Mouse (Mus musculus) CH12.LX (cell line): ENCODE results near the gene Gse1. TPM values are rescaled to one million over a fixed set of nuclear protein-coding genes. Genes with fewer than 3 reads are reported as not detected.

ENCODE experiments used
- DNase-seq: peaks from one replicate; pipeline ENCODE4 v3.0.0-alpha.2; 2013; ENCODE audit errors: extremely low read depth
- H3K27ac ChIP-seq: 2 replicates; pipeline ENCODE4 v1.5.1; 2012; ENCODE audit warnings: low read depth, mild to moderate bottlenecking, control low read depth, moderate library complexity; ENCODE audit not compliant: insufficient read depth
- H3K27me3 ChIP-seq: replicated peaks from 2 replicates; pipeline ENCODE3; 2012; ENCODE audit warnings: inconsistent platforms
- H3K36me3 ChIP-seq, 2 experiments: replicated peaks in 1 of 2; 2 replicates each; pipeline versions ENCODE3 to v1.6.1; 2012; ENCODE audit warnings: inconsistent platforms in 1 of 2, low read length in 1 of 2, mild to moderate bottlenecking in 1 of 2, mixed read lengths in 1 of 2, moderate library complexity in 1 of 2; ENCODE audit not compliant: control insufficient read depth in 1 of 2, insufficient read depth in 1 of 2
- H3K4me1 ChIP-seq, 2 experiments: 2 replicates each; pipeline ENCODE4 v1.6.1; 2012; ENCODE audit warnings: inconsistent platforms in 1 of 2, moderate library complexity in 1 of 2; ENCODE audit not compliant: insufficient read depth in 2 of 2, control insufficient read depth in 1 of 2
- H3K4me2 ChIP-seq: 2 replicates; pipeline ENCODE4 v1.6.1; 2012; ENCODE audit warnings: low read depth, mild to moderate bottlenecking, control low read depth; ENCODE audit not compliant: poor library complexity, insufficient read depth, severe bottlenecking
- H3K4me3 ChIP-seq, 3 experiments: fragments of 150-350 bp in 1 of 3; sonication (generic) in 1 of 3; replicated peaks in 1 of 3; 2 replicates each; pipeline versions ENCODE3 to v1.5.1; 2011 to 2012; ENCODE audit warnings: low read depth in 2 of 3, low read length in 2 of 3, mild to moderate bottlenecking in 2 of 3, moderate library complexity in 2 of 3, control low read depth in 1 of 3, improper control_type of control experiment in 1 of 3, inconsistent platforms in 1 of 3, mixed read lengths in 1 of 3; ENCODE audit not compliant: poor library complexity in 1 of 3
- H3K79me2 ChIP-seq: replicated peaks from 2 replicates; pipeline ENCODE4 v1.6.1; 2012; ENCODE audit warnings: mild to moderate bottlenecking, moderate library complexity; ENCODE audit not compliant: control insufficient read depth, poor library complexity, insufficient read depth, severe bottlenecking; ENCODE audit errors: extremely low read depth
- H3K9ac ChIP-seq: 2 replicates; pipeline ENCODE4 v1.6.1; 2012; ENCODE audit warnings: low read depth, mild to moderate bottlenecking, control low read depth, moderate library complexity; ENCODE audit not compliant: insufficient read depth
- H3K9me3 ChIP-seq: replicated peaks from 2 replicates; pipeline ENCODE3; 2012; ENCODE audit warnings: low read length, inconsistent platforms, mixed read lengths
- CHD1 ChIP-seq: IDR thresholded peaks from 2 replicates; pipeline ENCODE4 v1.6.1; 2012; ENCODE audit warnings: low read depth, low read length, improper control_type of control experiment, inconsistent platforms
- CTCF ChIP-seq, 2 experiments: IDR thresholded peaks in 1 of 2; conservative IDR thresholded peaks in 1 of 2; 2 replicates each; pipeline ENCODE4 v1.5.1; 2011 to 2012; ENCODE audit warnings: low read depth in 2 of 2, low read length in 2 of 2, improper control_type of control experiment in 1 of 2, inconsistent platforms in 1 of 2, mild to moderate bottlenecking in 1 of 2, moderate library complexity in 1 of 2
- ELF1 ChIP-seq: IDR thresholded peaks from 2 replicates; pipeline ENCODE4 v1.6.1; 2014; ENCODE audit warnings: low read depth, mild to moderate bottlenecking, inconsistent platforms, low read length, improper control_type of control experiment
- EP300 ChIP-seq: IDR thresholded peaks from 2 replicates; pipeline ENCODE4 v1.6.1; 2011; ENCODE audit warnings: low read length, improper control_type of control experiment
- GABPA ChIP-seq: IDR thresholded peaks from 2 replicates; pipeline ENCODE4 v1.6.1; 2012; ENCODE audit warnings: low read depth, low read length, improper control_type of control experiment, inconsistent platforms; ENCODE audit not compliant: insufficient replicate concordance
- IRF4 ChIP-seq: IDR thresholded peaks from 2 replicates; pipeline ENCODE4 v1.6.1; 2014; ENCODE audit warnings: low read depth, mild to moderate bottlenecking, inconsistent platforms, low read length, improper control_type of control experiment
- JUN ChIP-seq: IDR thresholded peaks from 2 replicates; pipeline ENCODE4 v1.6.1; 2011; ENCODE audit warnings: low read depth, mild to moderate bottlenecking, low read length, improper control_type of control experiment, moderate library complexity; ENCODE audit not compliant: insufficient read depth
- KAT2A ChIP-seq: IDR thresholded peaks from 2 replicates; pipeline ENCODE4 v1.6.1; 2012; ENCODE audit warnings: low read length, improper control_type of control experiment, inconsistent platforms; ENCODE audit not compliant: insufficient replicate concordance
- MAFK ChIP-seq: IDR thresholded peaks from 2 replicates; pipeline ENCODE4 v1.6.1; 2011; ENCODE audit warnings: low read length, improper control_type of control experiment; ENCODE audit not compliant: insufficient replicate concordance
- MAZ ChIP-seq: IDR thresholded peaks from 2 replicates; pipeline ENCODE4 v1.6.1; 2012; ENCODE audit warnings: low read depth, mild to moderate bottlenecking, inconsistent platforms, low read length, improper control_type of control experiment, moderate library complexity
- MXI1 ChIP-seq: IDR thresholded peaks from 2 replicates; pipeline ENCODE4 v1.6.1; 2011; ENCODE audit warnings: mild to moderate bottlenecking, low read depth, low read length, improper control_type of control experiment
- POLR2A ChIP-seq: IDR thresholded peaks from 2 replicates; pipeline ENCODE4 v1.6.1; 2011; ENCODE audit warnings: low read depth, mild to moderate bottlenecking, improper control_type of control experiment, low read length
- POLR2AphosphoS2 ChIP-seq: IDR thresholded peaks from 2 replicates; pipeline ENCODE4 v1.6.1; 2011; ENCODE audit warnings: low read depth, low read length, improper control_type of control experiment
- RAD21 ChIP-seq: IDR thresholded peaks from 2 replicates; pipeline ENCODE4 v1.6.1; 2011; ENCODE audit warnings: low read depth, mild to moderate bottlenecking, low read length, improper control_type of control experiment, moderate library complexity
- RCOR1 ChIP-seq: conservative IDR thresholded peaks from 2 replicates; pipeline ENCODE4 v1.6.1; 2012; ENCODE audit warnings: low read depth, mild to moderate bottlenecking, inconsistent platforms, low read length, improper control_type of control experiment
- TBP ChIP-seq: conservative IDR thresholded peaks from 2 replicates; pipeline ENCODE4 v1.6.1; 2011; ENCODE audit warnings: low read depth, low read length, improper control_type of control experiment
- TCF12 ChIP-seq: IDR thresholded peaks from 2 replicates; pipeline ENCODE4 v1.6.1; 2014; ENCODE audit warnings: low read depth, mild to moderate bottlenecking, inconsistent platforms, low read length, improper control_type of control experiment
- ZKSCAN1 ChIP-seq: IDR thresholded peaks from 2 replicates; pipeline ENCODE4 v1.6.1; 2012; ENCODE audit warnings: low read depth, inconsistent platforms, low read length, improper control_type of control experiment, borderline replicate concordance
- ZMIZ1 ChIP-seq: IDR thresholded peaks from 2 replicates; pipeline ENCODE4 v1.6.1; 2012; ENCODE audit warnings: low read depth, mild to moderate bottlenecking, inconsistent platforms, low read length, improper control_type of control experiment
- ZNF384 ChIP-seq: IDR thresholded peaks from 2 replicates; pipeline ENCODE4 v1.6.1; 2012; ENCODE audit warnings: low read depth, low read length, improper control_type of control experiment, inconsistent platforms
- dilution Hi-C: fragments of 300-500 bp; cut with MboI; formaldehyde crosslinking; loops from 2 replicates; pipeline ENCODE4 v1.14.3; 2020; ENCODE audit warnings: low sequenced_read_pairs; ENCODE audit not compliant: extremely low pct_unique_long_range_greater_than_20kb, extremely low pct_ligation_motif_present
- in situ Hi-C: fragments of 300-500 bp; cut with MboI; formaldehyde crosslinking; loops from 3 replicates; pipeline ENCODE4 v1.14.3; 2019; ENCODE audit warnings: low sequenced_read_pairs, low pct_ligation_motif_present, low pct_unique_long_range_greater_than_20kb, mixed read lengths
- polyA plus RNA-seq: library from polyadenylated mRNA; unstranded; fragments of >175 nt; gene quantifications from 2 replicates; pipeline ENCODE4 v1.2.1, GENCODE M21; 2012; ENCODE audit warnings: low read depth; ENCODE audit not compliant: insufficient read length
- total RNA-seq, 2 experiments: library from RNA; depleted of rRNA; stranded (reverse); fragments of 300-350 nt in 1 of 2; fragments of >200 nt in 1 of 2; gene quantifications; 2 replicates each; pipeline ENCODE4 v1.2.3; 2012 to 2014

The Gse1 gene
- total and polyA plus RNA-seq, 3 experiments: 1.3 to 9.8 (median 8.5) TPM

- peaks cover 5% of the 10 kb centered on the region for H3K9me3 ChIP-seq
- no peak overlapping the region for H3K4me2 ChIP-seq
- in situ Hi-C loops: no loop called here
- H3K36me3 ChIP-seq: no peaks in the 10 kb centered on the region
- H3K27ac ChIP-seq: no peak overlapping the region
- no peaks in the 10 kb centered on the region for H3K27me3 ChIP-seq
- dilution Hi-C loops: no loop called here
- no peaks in the 10 kb centered on the region for H3K79me2 ChIP-seq
- no peak for DNase-seq
- TF ChIP-seq ZMIZ1: no peak
- TF ChIP-seq JUN: no peak
- TF ChIP-seq ZKSCAN1: no peak
- TF ChIP-seq KAT2A: no peak
- TF ChIP-seq MXI1: no peak
- TF ChIP-seq IRF4: no peak
- TF ChIP-seq TBP: no peak
- no peak for TF ChIP-seq CTCF (conservative IDR thresholded peaks at IDR 0.05 in 1 of 2, IDR thresholded peaks at IDR 0.05 in 1 of 2; ENCODE audit: low read depth in 2 of 2, low read length in 2 of 2)
- TF ChIP-seq MAFK: no peak
- no peak for TF ChIP-seq POLR2A
- no peak for TF ChIP-seq MAZ
- TF ChIP-seq ZNF384: no peak
- no peak for TF ChIP-seq EP300
- TF ChIP-seq CHD1: no peak
- no peak for TF ChIP-seq TCF12
- peaks cover 14 to 62% of the 10 kb centered on the region in 2 experiments for H3K4me1 ChIP-seq
- H3K9ac ChIP-seq: no peak overlapping the region
- no peak overlapping the region for H3K4me3 ChIP-seq
Measured at GRCm38 (mm10) chr8:120391856-120392255, 163.6 kb downstream of the Gse1 start.

- TF ChIP-seq GABPA: no peak
- no peak for TF ChIP-seq ELF1
- TF ChIP-seq RCOR1: no peak
- no peak for TF ChIP-seq POLR2AphosphoS2
- TF ChIP-seq RAD21: no peak
- no peak overlapping the region for H3K4me3 ChIP-seq
- in situ Hi-C loops: no loop called here
- DNase-seq: no peak
- H3K27me3 ChIP-seq: no peaks in the 10 kb centered on the region
- H3K4me1 ChIP-seq: peaks cover 16 to 65% of the 10 kb centered on the region in 2 experiments
- H3K9me3 ChIP-seq: peaks cover 5% of the 10 kb centered on the region
- no peak overlapping the region for H3K4me2 ChIP-seq
- no peak overlapping the region for H3K27ac ChIP-seq
- no peaks in the 10 kb centered on the region for H3K36me3 ChIP-seq
- H3K9ac ChIP-seq: no peak overlapping the region
- no peaks in the 10 kb centered on the region for H3K79me2 ChIP-seq
- dilution Hi-C loops: no loop called here
Measured at GRCm38 (mm10) chr8:120393085-120393484, 164.8 kb downstream of the Gse1 start.
